Mouse (Mus musculus): ENCODE results near the gene Cntnap2. TPM values are rescaled to one million over a fixed set of nuclear protein-coding genes. Genes with fewer than 3 reads are reported as not detected.

Gene Cntnap2
- polyA plus RNA-seq, 1 experiment from 2014 or later, result 54.5 TPM

DNA sequence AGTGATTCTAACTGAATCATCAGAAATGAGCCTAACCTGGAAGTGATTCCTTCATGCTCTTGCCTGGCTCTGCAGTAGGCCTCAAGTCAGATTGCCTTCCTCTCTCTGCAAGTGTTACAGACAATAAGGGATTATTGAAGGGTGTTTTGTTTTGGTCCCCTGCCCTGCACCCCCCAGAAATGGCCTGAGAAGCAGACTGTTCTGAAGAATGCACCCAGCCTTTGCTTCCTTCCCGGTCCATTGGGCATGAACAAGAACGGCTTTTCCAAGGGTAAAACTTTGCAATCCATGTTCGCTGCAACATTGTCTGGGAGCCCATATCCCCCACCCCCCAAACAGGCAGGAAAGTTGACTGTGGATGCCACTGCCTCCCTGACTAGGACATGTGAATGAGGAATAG is 1704.3 kb downstream of the Cntnap2 start:
- no peaks in the 10 kb centered on the region for H3K9me3 ChIP-seq (ENCODE audit: control insufficient read depth, low read length)
- no peak overlapping the region for H3K4me3 ChIP-seq (replicated peaks; ENCODE audit: low read depth, low read length)
- DNase-seq (no peak), ATAC-seq (ENCODE audit: low FRiP score, low TSS enrichment) (no peak)
- no peaks in the 10 kb centered on the region for H3K36me3 ChIP-seq (ENCODE audit: control insufficient read depth, insufficient read depth, low read length)
- H3K27me3 ChIP-seq (ENCODE audit: control insufficient read depth, insufficient read depth, low read length), result no peaks in the 10 kb centered on the region
- no peak overlapping the region for H3K4me2 ChIP-seq (ENCODE audit: low read length)
- WGBS, result 5% methylated on average over 3 of the region's 3 CpGs
- no peaks in the 10 kb centered on the region for H3K4me1 ChIP-seq (ENCODE audit: control insufficient read depth, insufficient read depth, low read length)
- H3K27ac ChIP-seq (replicated peaks; ENCODE audit: low read depth, low read length), result no peak overlapping the region
- no peak overlapping the region for H3K9ac ChIP-seq (replicated peaks; ENCODE audit: low read length)

DNA sequence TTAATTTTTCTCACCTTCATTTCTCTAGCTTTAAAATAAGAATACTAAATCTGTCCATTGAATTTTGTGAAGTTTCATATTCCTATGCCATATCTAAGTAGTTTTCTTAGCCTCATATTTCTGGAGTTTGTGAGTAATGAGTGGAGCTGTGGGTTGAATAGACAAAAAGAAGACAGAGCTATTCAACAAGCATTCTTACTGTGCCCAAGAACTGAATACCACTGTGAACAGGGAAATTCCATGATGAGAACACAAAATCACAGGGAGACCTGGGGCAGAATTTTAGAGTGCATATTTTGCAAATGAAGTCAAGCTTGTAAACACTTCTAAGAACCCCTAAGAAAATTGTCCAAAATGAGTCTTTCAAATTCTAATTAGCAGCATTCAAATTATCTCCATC is 1715.4 kb downstream of the Cntnap2 start:
- no peaks in the 10 kb centered on the region for H3K36me3 ChIP-seq (ENCODE audit: control insufficient read depth, insufficient read depth, low read length)
- H3K27me3 ChIP-seq (ENCODE audit: control insufficient read depth, insufficient read depth, low read length), result no peaks in the 10 kb centered on the region
- DNase-seq (no peak), ATAC-seq (ENCODE audit: low FRiP score, low TSS enrichment) (no peak)
- H3K27ac ChIP-seq (replicated peaks; ENCODE audit: low read depth, low read length), result no peak overlapping the region
- H3K4me2 ChIP-seq (ENCODE audit: low read length), result no peak overlapping the region
- no peak overlapping the region for H3K4me3 ChIP-seq (replicated peaks; ENCODE audit: low read depth, low read length)
- no peaks in the 10 kb centered on the region for H3K9me3 ChIP-seq (ENCODE audit: control insufficient read depth, low read length)
- no peak overlapping the region for H3K9ac ChIP-seq (replicated peaks; ENCODE audit: low read length)
- no peaks in the 10 kb centered on the region for H3K4me1 ChIP-seq (ENCODE audit: control insufficient read depth, insufficient read depth, low read length)

DNA sequence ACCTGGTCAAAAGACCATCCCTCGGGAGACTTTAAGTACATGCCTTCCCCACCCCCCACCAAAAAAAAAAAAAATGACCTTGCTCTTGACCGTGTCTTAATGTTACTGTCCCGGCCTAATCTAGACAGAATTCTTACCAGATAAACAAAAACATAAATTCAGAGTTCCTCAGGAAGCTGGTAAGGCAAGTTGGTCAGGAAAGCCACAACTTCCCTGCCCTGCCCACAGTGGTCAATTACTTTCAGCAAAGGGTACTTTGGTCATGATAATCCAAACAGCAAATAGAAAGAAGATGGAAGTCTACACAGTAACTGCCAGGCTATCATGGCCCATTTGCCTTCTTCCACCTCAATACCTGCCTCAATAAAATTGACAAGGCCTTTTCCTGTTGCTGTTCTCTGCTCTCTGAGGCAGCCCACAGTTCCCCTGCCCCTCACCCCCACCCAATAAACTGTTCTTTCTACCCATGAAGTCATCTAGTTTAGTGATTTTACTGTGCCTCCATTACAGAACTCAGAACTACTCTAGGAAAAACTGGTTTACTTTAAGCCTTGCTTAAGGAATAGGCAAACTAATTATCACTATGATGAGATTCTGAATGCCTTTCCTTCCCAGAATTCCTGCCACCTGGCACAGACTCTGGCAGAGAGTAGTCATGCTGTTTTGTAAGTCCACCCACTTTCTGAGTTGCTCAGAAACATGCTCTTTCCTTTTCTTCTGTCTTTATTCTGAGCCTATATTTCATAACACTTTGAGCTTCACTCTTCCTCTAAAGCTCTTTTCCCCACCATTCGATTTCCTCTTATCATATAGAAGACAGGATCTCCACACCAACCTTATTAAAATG is 1743.3 kb downstream of the Cntnap2 start:
- WGBS, result 93% methylated on average over 4 of the region's 4 CpGs
- Histone ChIP-seq H3K9me3 (ENCODE audit: control insufficient read depth, low read length) (no peaks in the 10 kb centered on the region), H3K9ac (replicated peaks; ENCODE audit: low read length) (no peak overlapping the region)

DNA sequence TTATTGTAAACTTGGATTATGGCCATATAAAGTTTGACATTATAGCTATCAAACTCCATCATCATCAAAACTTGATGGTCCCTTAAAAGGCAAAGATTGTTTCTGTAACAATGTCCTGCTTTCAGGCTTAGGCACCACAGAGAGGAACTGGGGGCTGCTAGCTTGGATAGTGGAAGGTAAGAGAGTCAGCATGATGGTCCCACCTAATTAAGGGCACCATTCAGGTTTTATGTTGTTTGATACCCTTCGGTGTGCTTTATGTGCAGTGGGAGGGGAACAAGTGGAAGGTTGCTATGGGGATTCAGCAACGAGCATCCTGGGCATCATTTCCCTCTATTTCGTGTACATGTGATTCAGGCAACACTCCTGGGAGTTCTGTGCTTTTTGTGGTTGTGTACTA is 1797.5 kb downstream of the Cntnap2 start:
- peaks cover 4% of the 10 kb centered on the region; the same call in 1 of the 2 replicates for H3K4me1 ChIP-seq (ENCODE audit: control insufficient read depth, insufficient read depth, low read length)

More for the DNA sequence above, 1743.3 kb downstream of the Cntnap2 start:
- Histone ChIP-seq H3K27ac (replicated peaks; ENCODE audit: low read depth, low read length) (no peak overlapping the region), H3K4me2 (ENCODE audit: low read length) (no peak overlapping the region), H3K4me3 (replicated peaks; ENCODE audit: low read depth, low read length) (no peak overlapping the region), H3K4me1 (ENCODE audit: control insufficient read depth, insufficient read depth, low read length) (no peaks in the 10 kb centered on the region), H3K27me3 (ENCODE audit: control insufficient read depth, insufficient read depth, low read length) (no peaks in the 10 kb centered on the region), H3K36me3 (ENCODE audit: control insufficient read depth, insufficient read depth, low read length) (no peaks in the 10 kb centered on the region)
- DNase-seq (no peak), ATAC-seq (ENCODE audit: low FRiP score, low TSS enrichment) (no peak)

DNA sequence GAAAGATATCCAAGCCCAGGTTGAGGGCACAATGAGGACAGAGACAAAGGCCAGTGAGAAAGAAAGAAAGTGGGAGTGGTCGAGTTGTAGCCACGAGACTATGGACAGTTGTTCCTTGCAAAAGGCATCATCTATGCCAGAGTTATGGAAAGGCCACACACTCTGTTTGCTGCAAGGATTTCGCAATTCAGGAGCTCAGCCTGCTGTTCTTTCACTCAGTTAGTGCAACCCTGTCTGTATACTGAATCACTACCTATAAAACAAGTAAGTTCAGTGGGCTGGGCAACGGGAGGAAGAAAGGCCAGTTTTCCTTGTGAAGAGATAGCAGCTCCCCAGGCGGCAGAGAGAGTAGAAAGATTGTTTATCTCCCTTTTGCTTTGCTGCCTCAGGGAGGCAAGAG is 1801.9 kb downstream of the Cntnap2 start:
- no peak overlapping the region for H3K4me2 ChIP-seq (ENCODE audit: low read length)
- no peaks in the 10 kb centered on the region for H3K9me3 ChIP-seq (ENCODE audit: control insufficient read depth, low read length)
- no peaks in the 10 kb centered on the region for H3K36me3 ChIP-seq (ENCODE audit: control insufficient read depth, insufficient read depth, low read length)
- no peak overlapping the region for H3K4me3 ChIP-seq (replicated peaks; ENCODE audit: low read depth, low read length)
- H3K4me1 ChIP-seq (ENCODE audit: control insufficient read depth, insufficient read depth, low read length), result peaks cover 4% of the 10 kb centered on the region; the same call in 1 of the 2 replicates
- no peaks in the 10 kb centered on the region for H3K27me3 ChIP-seq (ENCODE audit: control insufficient read depth, insufficient read depth, low read length)
- 8% methylated on average over 5 of the region's 5 CpGs for WGBS
- no peak overlapping the region; the same call in 1 of the 2 replicates for H3K27ac ChIP-seq (replicated peaks; ENCODE audit: low read depth, low read length)
- DNase-seq (peak; percentile 31), ATAC-seq (ENCODE audit: low FRiP score, low TSS enrichment) (no peak)
- H3K9ac ChIP-seq (replicated peaks; ENCODE audit: low read length), result no peak overlapping the region

More for the DNA sequence above, 1797.5 kb downstream of the Cntnap2 start:
- Histone ChIP-seq H3K27me3 (ENCODE audit: control insufficient read depth, insufficient read depth, low read length) (no peaks in the 10 kb centered on the region), H3K36me3 (ENCODE audit: control insufficient read depth, insufficient read depth, low read length) (no peaks in the 10 kb centered on the region), H3K9ac (replicated peaks; ENCODE audit: low read length) (no peak overlapping the region), H3K4me2 (ENCODE audit: low read length) (no peak overlapping the region), H3K4me3 (replicated peaks; ENCODE audit: low read depth, low read length) (no peak overlapping the region), H3K27ac (replicated peaks; ENCODE audit: low read depth, low read length) (no peak overlapping the region), H3K9me3 (ENCODE audit: control insufficient read depth, low read length) (no peaks in the 10 kb centered on the region)
- 79% methylated on average over 3 of the region's 3 CpGs for WGBS
- ATAC-seq (ENCODE audit: low FRiP score, low TSS enrichment) (no peak), DNase-seq (no peak)

DNA sequence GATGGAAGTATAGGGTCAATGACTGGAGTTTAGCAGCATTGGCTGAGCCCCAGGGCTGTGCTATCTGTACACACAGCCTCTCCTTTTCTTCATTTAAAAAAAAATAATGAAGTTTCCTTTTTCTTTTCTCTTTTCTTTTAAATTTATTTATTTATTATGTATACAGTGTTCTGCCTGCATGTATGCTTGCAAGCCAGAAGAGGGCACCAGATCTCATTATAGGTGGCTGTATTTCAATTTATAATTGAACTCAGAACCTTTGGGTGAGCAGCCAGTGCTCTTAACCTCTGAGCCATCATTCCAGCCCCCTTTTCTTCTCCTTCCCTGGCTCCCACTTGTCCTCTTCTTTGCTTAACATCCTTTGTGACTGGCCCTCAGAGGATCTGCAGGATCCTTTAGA is 1807.2 kb downstream of the Cntnap2 start:
- Histone ChIP-seq H3K36me3 (ENCODE audit: control insufficient read depth, insufficient read depth, low read length) (no peaks in the 10 kb centered on the region), H3K9me3 (ENCODE audit: control insufficient read depth, low read length) (no peaks in the 10 kb centered on the region), H3K4me3 (replicated peaks; ENCODE audit: low read depth, low read length) (no peak overlapping the region), H3K27me3 (ENCODE audit: control insufficient read depth, insufficient read depth, low read length) (no peaks in the 10 kb centered on the region), H3K4me1 (ENCODE audit: control insufficient read depth, insufficient read depth, low read length) (peaks cover under 1% of the 10 kb centered on the region; the same call in 1 of the 2 replicates), H3K27ac (replicated peaks; ENCODE audit: low read depth, low read length) (no peak overlapping the region), H3K9ac (replicated peaks; ENCODE audit: low read length) (no peak overlapping the region), H3K4me2 (ENCODE audit: low read length) (no peak overlapping the region)
- DNase-seq (no peak), ATAC-seq (ENCODE audit: low FRiP score, low TSS enrichment) (no peak)

DNA sequence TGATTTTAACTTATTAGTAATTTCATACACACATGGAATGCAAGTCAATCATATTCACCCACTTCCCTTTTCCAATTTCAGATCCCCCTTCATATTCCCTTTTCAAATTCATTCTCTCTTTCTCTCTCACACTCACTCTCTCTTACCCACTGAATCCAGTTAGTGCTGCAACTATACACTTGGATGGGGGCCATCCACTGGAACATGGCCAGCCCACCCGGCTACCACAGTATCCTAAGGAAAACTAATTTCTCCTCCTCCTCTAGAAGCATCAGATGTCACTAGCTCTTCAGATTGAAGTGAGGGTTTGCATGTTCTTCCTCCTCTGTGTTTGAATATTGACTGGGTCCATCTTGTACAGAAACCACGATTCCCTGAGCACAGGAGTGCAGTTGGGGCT is 1827.1 kb downstream of the Cntnap2 start:
- H3K27ac ChIP-seq (replicated peaks; ENCODE audit: low read depth, low read length), result no peak overlapping the region
- 64% methylated on average over 2 of the region's 2 CpGs for WGBS
- H3K4me3 ChIP-seq (replicated peaks; ENCODE audit: low read depth, low read length), result no peak overlapping the region
- H3K36me3 ChIP-seq (ENCODE audit: control insufficient read depth, insufficient read depth, low read length), result no peaks in the 10 kb centered on the region
- H3K4me2 ChIP-seq (ENCODE audit: low read length), result no peak overlapping the region
- H3K9me3 ChIP-seq (ENCODE audit: control insufficient read depth, low read length), result no peaks in the 10 kb centered on the region
- no peak for DNase-seq
- no peaks in the 10 kb centered on the region for H3K4me1 ChIP-seq (ENCODE audit: control insufficient read depth, insufficient read depth, low read length)
- no peaks in the 10 kb centered on the region for H3K27me3 ChIP-seq (ENCODE audit: control insufficient read depth, insufficient read depth, low read length)
- no peak for ATAC-seq (ENCODE audit: low FRiP score, low TSS enrichment)
- no peak overlapping the region for H3K9ac ChIP-seq (replicated peaks; ENCODE audit: low read length)

DNA sequence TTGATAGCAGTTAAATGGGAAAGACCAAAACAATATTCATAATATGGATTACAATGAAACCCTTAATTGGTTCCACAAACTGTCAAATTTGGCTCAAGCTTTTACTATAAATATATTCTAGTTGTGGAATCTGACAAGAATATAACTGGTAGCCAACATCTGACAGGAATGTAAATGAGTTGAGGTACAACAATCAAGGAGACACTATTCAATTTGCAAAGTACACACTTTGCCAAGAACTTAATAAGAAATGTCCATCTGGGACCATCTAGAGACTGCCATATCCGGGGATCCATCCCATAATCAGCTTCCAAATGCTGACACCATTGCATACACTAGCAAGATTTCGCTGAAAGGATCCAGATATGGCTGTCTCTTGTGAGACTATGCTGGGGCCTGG is 1850.0 kb downstream of the Cntnap2 start:
- DNase-seq (no peak), ATAC-seq (ENCODE audit: low FRiP score, low TSS enrichment) (no peak)
- H3K27me3 ChIP-seq (ENCODE audit: control insufficient read depth, insufficient read depth, low read length), result no peaks in the 10 kb centered on the region
- H3K9me3 ChIP-seq (ENCODE audit: control insufficient read depth, low read length), result no peaks in the 10 kb centered on the region
- 87% methylated on average over 2 of the region's 2 CpGs for WGBS
- H3K27ac ChIP-seq (replicated peaks; ENCODE audit: low read depth, low read length), result no peak overlapping the region
- H3K36me3 ChIP-seq (ENCODE audit: control insufficient read depth, insufficient read depth, low read length), result no peaks in the 10 kb centered on the region
- no peak overlapping the region for H3K4me3 ChIP-seq (replicated peaks; ENCODE audit: low read depth, low read length)
- H3K4me1 ChIP-seq (ENCODE audit: control insufficient read depth, insufficient read depth, low read length), result no peaks in the 10 kb centered on the region
- no peak overlapping the region for H3K9ac ChIP-seq (replicated peaks; ENCODE audit: low read length)
- no peak overlapping the region for H3K4me2 ChIP-seq (ENCODE audit: low read length)

DNA sequence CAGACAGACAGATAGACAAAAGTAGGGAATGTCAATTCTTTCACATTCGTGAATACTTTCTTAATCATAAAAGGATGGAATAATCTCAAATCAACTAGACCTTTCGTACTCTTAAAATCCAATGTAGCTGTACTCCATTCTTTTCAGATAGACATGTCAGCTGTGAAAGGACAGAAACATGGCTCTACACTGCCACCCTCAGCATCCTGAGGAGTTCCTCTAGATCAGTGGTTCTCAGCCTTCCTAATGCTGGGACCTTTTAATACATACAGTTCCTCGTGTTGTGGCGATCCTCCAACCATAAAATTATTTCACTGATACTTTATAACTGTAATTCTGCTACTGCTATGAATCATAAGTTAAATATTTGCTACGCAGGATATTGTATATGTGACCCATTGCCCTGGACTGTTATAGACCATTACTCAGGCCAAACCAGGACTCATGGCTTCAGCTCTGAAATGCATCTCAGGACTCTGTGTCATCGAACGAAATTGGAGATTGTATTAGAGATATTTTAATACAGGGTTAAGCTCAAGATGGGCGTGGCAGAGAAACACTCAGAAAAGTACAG is 1859.6 kb downstream of the Cntnap2 start:
- H3K4me3 ChIP-seq (replicated peaks; ENCODE audit: low read depth, low read length), result no peak overlapping the region
- H3K27ac ChIP-seq (replicated peaks; ENCODE audit: low read depth, low read length), result no peak overlapping the region
- no peaks in the 10 kb centered on the region for H3K36me3 ChIP-seq (ENCODE audit: control insufficient read depth, insufficient read depth, low read length)
- no peaks in the 10 kb centered on the region for H3K4me1 ChIP-seq (ENCODE audit: control insufficient read depth, insufficient read depth, low read length)
- no peak overlapping the region for H3K4me2 ChIP-seq (ENCODE audit: low read length)
- 79% methylated on average over 8 of the region's 8 CpGs for WGBS
- DNase-seq (peak; percentile 53), ATAC-seq (ENCODE audit: low FRiP score, low TSS enrichment) (no peak)
- H3K9me3 ChIP-seq (ENCODE audit: control insufficient read depth, low read length), result no peaks in the 10 kb centered on the region
- H3K27me3 ChIP-seq (ENCODE audit: control insufficient read depth, insufficient read depth, low read length), result no peaks in the 10 kb centered on the region
- H3K9ac ChIP-seq (replicated peaks; ENCODE audit: low read length), result no peak overlapping the region

Data from midbrain, embryonic 14.5 days (tissue).